Mouse (Mus musculus) E14TG2a.4 (cell line): ENCODE results near the gene Kcnk6.

Source experiments
- H3K27me3 ChIP-seq: 2 replicates; pipeline ENCODE4 v1.6.1; 2014; ENCODE audit warnings: low read length, control low read depth; ENCODE audit not compliant: insufficient read depth
- H3K36me3 ChIP-seq: 2 replicates; pipeline ENCODE4 v1.6.1; 2014; ENCODE audit warnings: low read length, control low read depth; ENCODE audit not compliant: insufficient read depth
- H3K4me1 ChIP-seq: replicated peaks from 2 replicates; pipeline ENCODE4 v1.6.1; 2014; ENCODE audit warnings: low read depth, low read length, control low read depth
- H3K4me3 ChIP-seq: replicated peaks from 2 replicates; pipeline ENCODE4 v1.5.1; 2014; ENCODE audit warnings: mild to moderate bottlenecking, low read length
- H3K9me3 ChIP-seq: 2 replicates; pipeline ENCODE4 v1.6.1; 2014; ENCODE audit warnings: low read length, control low read depth
- CTCF ChIP-seq: conservative IDR thresholded peaks from 2 replicates; pipeline ENCODE4 v1.5.1; 2014; ENCODE audit warnings: low read length
- NANOG ChIP-seq: IDR thresholded peaks from 2 replicates; pipeline ENCODE4 v1.6.1; 2014; ENCODE audit warnings: borderline replicate concordance, low read length, mixed read lengths
- POU5F1 ChIP-seq: IDR thresholded peaks from 2 replicates; pipeline ENCODE4 v1.6.1; 2014; ENCODE audit warnings: low read length, borderline replicate concordance

The Kcnk6 gene

DNA sequence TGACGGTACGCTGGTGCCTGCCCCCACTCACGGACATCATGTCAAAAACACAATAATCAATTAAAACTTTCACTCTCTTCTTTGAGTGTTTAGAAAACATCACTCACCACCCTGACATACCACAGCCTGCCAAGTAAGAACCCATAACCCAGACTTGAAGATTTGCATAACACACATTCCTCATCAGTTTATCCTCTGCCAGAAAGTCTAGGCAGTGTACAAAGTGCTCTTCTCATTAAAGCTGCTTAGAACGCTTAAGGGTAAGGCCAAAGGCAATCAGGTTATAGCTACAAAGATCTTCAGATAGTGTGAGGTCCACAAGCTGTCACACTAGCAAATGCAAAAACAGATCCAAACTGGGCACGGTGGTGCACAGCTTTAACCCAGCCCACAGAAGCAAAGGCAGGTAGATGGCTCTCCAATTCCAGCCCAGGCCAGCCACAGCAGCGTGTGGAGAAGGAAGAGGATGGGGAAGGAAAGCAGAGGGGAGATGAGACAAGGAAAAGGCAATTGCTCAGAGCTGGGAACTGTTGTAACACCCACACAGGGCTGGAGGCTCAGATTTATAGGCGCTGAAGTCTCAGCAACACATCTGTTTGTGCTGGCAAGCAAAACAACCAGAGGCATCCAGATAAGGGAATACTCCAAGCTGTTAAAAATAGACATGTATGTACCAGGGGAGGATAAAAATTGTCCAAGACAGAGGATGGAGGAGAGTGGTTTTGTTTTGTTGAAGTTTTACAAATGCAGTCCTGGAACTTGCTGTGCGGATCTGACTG, 39.6 kb upstream of the Kcnk6 start:
- TF ChIP-seq CTCF = no peak
- TF ChIP-seq POU5F1 = no peak
- TF ChIP-seq NANOG = no peak
- H3K4me1 ChIP-seq = peaks cover 78% of the 10 kb centered on the region
- peaks cover 94% of the 10 kb centered on the region for H3K36me3 ChIP-seq
- H3K9me3 ChIP-seq = no peaks in the 10 kb centered on the region
- H3K4me3 ChIP-seq = no peak overlapping the region
- H3K27me3 ChIP-seq = no peaks in the 10 kb centered on the region

DNA sequence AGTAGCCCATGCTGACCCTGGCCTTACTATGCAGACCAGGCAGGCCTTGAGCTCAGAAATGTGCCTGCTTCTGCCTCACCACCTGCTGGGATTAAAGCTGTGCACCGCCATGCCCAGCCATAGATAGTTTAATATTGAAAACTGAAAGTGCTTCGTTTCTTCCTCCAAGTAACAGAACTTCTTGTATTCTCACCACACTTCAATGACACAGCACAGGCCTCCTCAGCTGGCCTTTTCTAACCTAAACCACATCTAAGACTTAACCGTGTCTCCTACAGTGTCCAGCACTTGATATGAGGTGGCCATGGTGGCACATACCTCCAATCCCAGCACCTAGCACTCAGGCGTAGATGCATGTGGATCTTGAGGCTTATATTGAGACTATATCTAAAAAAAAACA, 38.1 kb upstream of the Kcnk6 start:
- Histone ChIP-seq H3K27me3 (no peaks in the 10 kb centered on the region), H3K36me3 (peaks cover 92% of the 10 kb centered on the region), H3K9me3 (no peaks in the 10 kb centered on the region), H3K4me1 (peaks cover 77% of the 10 kb centered on the region), H3K4me3 (no peak overlapping the region)
- TF ChIP-seq POU5F1 (no peak), CTCF (no peak), NANOG (no peak)

DNA sequence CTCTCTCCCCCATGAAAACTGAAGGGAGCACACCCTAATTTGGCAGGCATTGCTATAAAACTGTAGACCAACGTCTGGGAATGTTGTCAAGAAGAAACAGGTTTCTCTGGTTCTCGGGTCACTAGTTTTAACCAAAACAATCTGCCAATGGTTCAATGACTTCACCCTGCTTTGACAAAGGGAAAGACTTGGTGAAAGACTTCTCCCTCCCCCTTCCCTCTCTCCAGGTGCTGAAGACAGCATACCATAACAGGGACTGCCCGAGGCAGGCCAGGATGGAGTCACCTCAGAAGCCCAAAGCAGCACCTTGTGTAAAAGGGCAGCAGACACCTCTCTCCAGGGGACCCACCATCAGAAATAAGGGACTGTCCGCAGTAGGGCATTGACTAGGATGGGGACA, 34.6 kb upstream of the Kcnk6 start:
- Histone ChIP-seq H3K27me3 (no peaks in the 10 kb centered on the region), H3K4me1 (peaks cover 85% of the 10 kb centered on the region), H3K4me3 (no peak overlapping the region), H3K9me3 (no peaks in the 10 kb centered on the region), H3K36me3 (peaks cover 93% of the 10 kb centered on the region)
- TF ChIP-seq POU5F1 (no peak), NANOG (no peak), CTCF (no peak)

DNA sequence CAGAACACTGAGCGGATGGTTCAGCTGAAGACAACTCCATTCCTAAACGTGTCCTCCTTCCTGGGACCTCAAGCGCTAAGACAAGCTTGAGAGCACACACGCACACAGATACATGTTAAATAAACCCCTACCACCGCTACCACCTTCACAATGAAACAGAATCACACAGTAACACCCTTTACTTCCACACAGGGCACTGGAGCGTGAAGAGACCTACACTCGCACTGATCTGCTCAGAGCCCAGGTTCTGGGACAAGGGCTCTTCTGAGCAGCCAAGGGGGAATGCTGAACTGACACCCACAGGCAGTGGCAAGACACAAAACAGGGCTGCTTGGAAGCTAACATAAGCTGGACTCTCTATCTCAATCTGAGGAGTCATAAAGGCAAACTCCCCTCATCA, 33.3 kb upstream of the Kcnk6 start:
- H3K36me3 ChIP-seq = peaks cover 91% of the 10 kb centered on the region
- H3K9me3 ChIP-seq = no peaks in the 10 kb centered on the region
- TF ChIP-seq CTCF (no peak), NANOG (no peak), POU5F1 (no peak)
- H3K4me3 ChIP-seq = no peak overlapping the region
- H3K27me3 ChIP-seq = no peaks in the 10 kb centered on the region
- H3K4me1 ChIP-seq = peaks cover 84% of the 10 kb centered on the region

DNA sequence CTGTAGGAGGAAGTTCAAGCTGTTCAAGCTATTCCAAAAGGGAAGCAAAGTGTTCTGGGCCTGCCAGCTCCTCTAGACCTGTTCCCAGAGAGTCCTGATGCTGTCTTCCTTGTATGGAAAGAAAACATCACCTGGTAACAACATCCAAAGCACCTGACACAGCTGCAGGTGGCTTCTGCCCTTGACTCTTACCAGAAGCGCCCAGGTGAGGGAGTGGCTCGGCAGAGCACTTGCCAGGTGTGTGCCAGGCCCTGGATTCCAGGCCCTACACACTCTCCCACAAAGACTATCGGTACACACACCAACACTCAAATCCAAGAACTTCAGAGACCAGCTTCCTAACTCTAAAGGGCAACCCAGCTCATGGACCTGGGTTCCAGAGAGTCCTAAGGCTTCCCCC, 31.5 kb upstream of the Kcnk6 start:
- H3K4me1 ChIP-seq = peaks cover 90% of the 10 kb centered on the region
- TF ChIP-seq NANOG = no peak
- TF ChIP-seq CTCF = no peak
- no peak for TF ChIP-seq POU5F1
- no peaks in the 10 kb centered on the region for H3K9me3 ChIP-seq
- H3K27me3 ChIP-seq = no peaks in the 10 kb centered on the region
- peaks cover 91% of the 10 kb centered on the region for H3K36me3 ChIP-seq
- no peak overlapping the region for H3K4me3 ChIP-seq

DNA sequence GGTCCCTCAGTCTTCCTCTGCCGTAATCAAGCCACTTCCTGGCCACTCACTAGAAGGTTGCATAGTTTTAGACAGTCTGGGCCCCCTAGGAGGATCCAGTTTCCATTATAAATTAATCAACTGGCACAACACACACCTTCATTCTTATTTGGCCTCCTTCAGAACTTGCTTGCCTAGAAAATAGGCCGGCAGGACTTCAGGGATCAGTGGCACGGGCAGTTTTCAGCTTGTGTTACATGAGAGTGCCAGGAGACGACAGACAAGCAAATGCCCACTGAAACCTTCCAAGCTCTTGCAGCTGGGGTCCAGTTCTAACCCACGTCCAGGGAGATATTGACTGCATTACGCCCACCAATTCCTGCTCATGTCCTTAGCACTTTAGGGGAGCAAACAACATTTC, 29.8 kb upstream of the Kcnk6 start:
- no peak for TF ChIP-seq POU5F1
- no peak for TF ChIP-seq CTCF
- TF ChIP-seq NANOG = no peak
- Histone ChIP-seq H3K36me3 (peaks cover 93% of the 10 kb centered on the region), H3K9me3 (no peaks in the 10 kb centered on the region)

DNA sequence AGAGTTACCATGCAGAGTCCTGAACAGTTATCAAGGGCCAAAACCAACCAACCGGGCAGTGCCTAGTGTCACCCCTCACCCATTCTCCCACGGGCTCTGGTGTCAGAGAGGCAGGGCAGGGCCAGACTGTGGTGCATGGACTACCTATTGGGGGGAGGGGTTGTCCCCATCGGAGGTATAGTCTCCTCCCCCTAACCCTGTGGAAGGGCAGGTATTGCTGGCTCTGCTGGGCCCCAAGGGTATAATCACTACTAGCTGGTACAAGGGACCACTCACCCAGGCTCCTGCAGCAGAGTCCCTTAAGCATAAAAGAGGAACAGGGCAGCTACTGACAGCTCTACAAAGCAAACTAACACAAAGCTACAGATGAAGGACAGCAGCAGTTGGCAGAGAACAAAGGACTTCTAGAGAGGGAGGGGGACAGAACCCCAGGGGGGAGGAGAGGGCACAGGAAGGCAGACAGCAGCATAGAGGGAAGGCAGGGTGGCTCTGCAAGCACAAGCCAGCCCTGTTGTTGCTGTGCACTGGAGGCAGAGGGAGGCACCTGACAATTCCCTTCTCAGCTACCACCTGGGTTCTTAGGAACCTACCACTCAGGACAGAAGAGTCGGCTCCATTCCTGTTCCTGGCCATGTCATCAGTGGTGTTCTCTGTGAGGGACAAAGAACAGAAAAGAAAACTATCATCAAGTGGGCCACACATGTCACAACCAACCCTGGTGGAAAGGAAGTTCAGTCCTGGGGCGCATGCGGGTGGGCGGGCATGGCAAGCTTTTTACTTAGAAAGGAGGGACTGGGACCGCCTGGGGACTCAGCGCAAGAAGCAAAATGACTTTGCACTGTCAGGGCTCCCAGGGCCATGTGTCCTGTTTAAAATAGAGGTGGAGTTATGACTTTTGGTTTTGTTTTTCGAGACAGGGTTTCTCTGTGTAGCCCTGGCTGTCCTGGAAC, 27.7 kb upstream of the Kcnk6 start:
- Histone ChIP-seq H3K9me3 (no peaks in the 10 kb centered on the region), H3K4me1 (peaks cover 70% of the 10 kb centered on the region), H3K36me3 (peaks cover 96% of the 10 kb centered on the region), H3K27me3 (no peaks in the 10 kb centered on the region), H3K4me3 (no peak overlapping the region)
- no peak for TF ChIP-seq NANOG
- no peak for TF ChIP-seq POU5F1
- no peak for TF ChIP-seq CTCF

More for the DNA sequence above, 29.8 kb upstream of the Kcnk6 start:
- Histone ChIP-seq H3K4me3 (no peak overlapping the region), H3K27me3 (no peaks in the 10 kb centered on the region), H3K4me1 (peaks cover 85% of the 10 kb centered on the region)

DNA sequence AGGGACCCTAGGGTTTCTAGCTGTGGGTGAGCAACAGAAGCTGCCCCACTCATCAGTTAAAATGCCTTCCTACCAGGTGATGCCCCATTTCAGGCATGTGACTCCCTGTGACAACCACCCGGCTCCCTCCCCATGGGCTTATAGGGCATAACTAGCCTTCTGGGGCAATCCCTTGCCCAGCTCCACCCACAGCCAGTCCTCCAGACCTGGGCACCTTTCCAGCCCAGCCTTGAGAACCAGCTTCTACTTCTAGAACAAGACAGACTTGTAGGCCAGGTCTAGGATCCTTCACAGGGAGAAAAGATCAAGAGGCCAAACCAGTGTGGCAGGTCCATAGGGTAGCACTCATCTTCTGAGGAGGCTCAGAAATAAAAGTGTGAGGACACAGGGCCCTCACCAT, 25.1 kb upstream of the Kcnk6 start:
- H3K36me3 ChIP-seq = peaks cover 84% of the 10 kb centered on the region
- no peaks in the 10 kb centered on the region for H3K27me3 ChIP-seq
- peaks cover 55% of the 10 kb centered on the region for H3K4me1 ChIP-seq
- H3K4me3 ChIP-seq = no peak overlapping the region
- H3K9me3 ChIP-seq = no peaks in the 10 kb centered on the region
- no peak for TF ChIP-seq CTCF
- TF ChIP-seq POU5F1 = no peak
- TF ChIP-seq NANOG = no peak
